Mouse (Mus musculus) c-Kit-positive CD71-positive TER-119-negative erythroid progenitor cells, embryonic 14.5 days (primary cell): ENCODE measurements around the gene Mical2.

ENCODE experiments used
- DNase-seq: peaks from one replicate; pipeline ENCODE4 v3.0.0-alpha.2; 2013; ENCODE audit warnings: low read depth

The Mical2 gene

GRCm38 (mm10) chr7:112457920-112458319 is 232.3 kb downstream of the Mical2 start:
- no peak for DNase-seq

- no peak for DNase-seq
Observed at GRCm38 (mm10) chr7:112458440-112458839, 232.8 kb downstream of the Mical2 start.
